Mouse (Mus musculus) lung, postnatal 0 days (tissue): Measurements from ENCODE around the gene Olfr91.

Experiments used
- CTCF ChIP-seq: IDR thresholded peaks from 2 replicates; pipeline ENCODE4 v1.5.1; 2016; ENCODE audit warnings: antibody characterized with exemption, mild to moderate bottlenecking
- EP300 ChIP-seq: IDR thresholded peaks from 2 replicates; pipeline ENCODE4 v1.6.1; 2016; ENCODE audit warnings: antibody characterized with exemption, mild to moderate bottlenecking, control low read depth

DNA sequence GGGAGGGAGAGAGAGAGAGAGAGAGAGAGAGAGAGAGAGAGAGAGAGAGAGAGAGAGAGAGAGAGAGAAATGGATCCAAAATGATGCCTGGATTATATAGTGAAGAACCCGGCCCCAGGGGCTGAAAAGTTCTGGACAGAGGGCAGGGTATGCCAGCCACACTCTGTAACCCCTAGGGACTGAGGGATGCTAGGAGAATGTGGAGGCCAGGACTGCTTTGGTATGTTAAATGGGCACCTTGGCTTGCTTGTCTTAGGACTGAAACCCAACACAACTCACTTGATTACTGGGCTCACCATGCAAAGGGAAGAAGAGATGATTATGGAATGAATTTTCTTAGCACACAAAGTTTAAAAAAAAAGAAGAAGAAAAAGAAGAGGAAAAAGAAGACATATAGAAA lies 19.9 kb downstream of the Olfr91 start:
- no peak for TF ChIP-seq CTCF
- no peak for TF ChIP-seq EP300
